Mouse (Mus musculus): ENCODE measurements around the gene Pigl. TPM values are rescaled to one million over a fixed set of nuclear protein-coding genes. Genes with fewer than 3 reads are reported as not detected.

Pigl gene
- polyA plus RNA-seq (2021; fragmentation: Nextera tagmentation): 3.4 and 3.9 TPM in 2 replicates
- long read RNA-seq, experiment 1, transcript Pigl-201 (7 exons, 2,174 nt): major isoform, 13 of 29 reads
- long read RNA-seq, experiment 1, partial matches to known transcripts: 0 of 29 reads
- long read RNA-seq, experiment 1, other reads (novel, unspliced or antisense): 16 of 29 reads
- long read RNA-seq, experiment 2, transcript Pigl-201 (7 exons, 2,174 nt): major isoform, 5 of 10 reads
- long read RNA-seq, experiment 2, partial matches to known transcripts: 0 of 10 reads
- long read RNA-seq, experiment 2, other reads (novel, unspliced or antisense): 5 of 10 reads

GRCm38 (mm10) chr11:62458276-62458724 is at the start of gene Pigl, which contains the start of gene Ncor1:
TSS of gene Pigl (plus strand) at chr11:62458460.
TSS of gene Ncor1 (minus strand) at chr11:62458541.

GRCm38 (mm10) chr11:62539089-62539890 is 81.0 kb downstream of the Pigl start, which contains the start of gene Cenpv:
TSS of gene Cenpv (minus strand) at chr11:62539261.

GRCm38 (mm10) chr11:62550727-62551225 is 92.5 kb downstream of the Pigl start, which contains the start of gene Ubb:
TSS of gene Ubb (plus strand) at chr11:62551171.

Other genes starting within 250 kb of the Pigl start
- gene Adora2b, start 209.5 kb upstream of the Pigl start, polyA plus RNA-seq (2021; fragmentation: Nextera tagmentation): 7.3 and 8.6 TPM in 2 replicates
- 47.5 and 50.0 TPM in 2 replicates for gene Zswim7, start 177.1 kb upstream of the Pigl start, polyA plus RNA-seq (2021; fragmentation: Nextera tagmentation)
- 11.6 and 31.1 TPM in 2 replicates for gene Ttc19, start 177.0 kb upstream of the Pigl start, polyA plus RNA-seq (2021; fragmentation: Nextera tagmentation)
- gene Ncor1, start 81 bp downstream of the Pigl start, polyA plus RNA-seq (2021; fragmentation: Nextera tagmentation): 51.6 and 98.2 TPM in 2 replicates
- gene Cenpv, start 80.8 kb downstream of the Pigl start, polyA plus RNA-seq (2021; fragmentation: Nextera tagmentation): 7.4 and 9.6 TPM in 2 replicates
- 3,078 and 4,681 TPM in 2 replicates for gene Ubb, start 92.7 kb downstream of the Pigl start, polyA plus RNA-seq (2021; fragmentation: Nextera tagmentation)
- gene Trpv2, start 116.0 kb downstream of the Pigl start, polyA plus RNA-seq (2021; fragmentation: Nextera tagmentation): 10.4 and 11.2 TPM in 2 replicates
- 5.9 and 8.5 TPM in 2 replicates for gene Lrrc75a, start 190.1 kb downstream of the Pigl start, polyA plus RNA-seq (2021; fragmentation: Nextera tagmentation)
- 50.6 and 57.4 TPM in 2 replicates for gene Mmgt2, start 190.2 kb downstream of the Pigl start, polyA plus RNA-seq (2021; fragmentation: Nextera tagmentation)